Mouse (Mus musculus): ENCODE measurements at regions not wholly inside any gene's neighbourhood (a gene's known extent, or its start where the extent isn't known, plus 50 kb on each side); places are given as distances from the start of the nearest gene placed in this dataset.
"Not testable (repeated sequence)": the region's sequence is repeated elsewhere in the genome, so short reads cannot be mapped to it uniquely, and the experiment has no call there.

DNA sequence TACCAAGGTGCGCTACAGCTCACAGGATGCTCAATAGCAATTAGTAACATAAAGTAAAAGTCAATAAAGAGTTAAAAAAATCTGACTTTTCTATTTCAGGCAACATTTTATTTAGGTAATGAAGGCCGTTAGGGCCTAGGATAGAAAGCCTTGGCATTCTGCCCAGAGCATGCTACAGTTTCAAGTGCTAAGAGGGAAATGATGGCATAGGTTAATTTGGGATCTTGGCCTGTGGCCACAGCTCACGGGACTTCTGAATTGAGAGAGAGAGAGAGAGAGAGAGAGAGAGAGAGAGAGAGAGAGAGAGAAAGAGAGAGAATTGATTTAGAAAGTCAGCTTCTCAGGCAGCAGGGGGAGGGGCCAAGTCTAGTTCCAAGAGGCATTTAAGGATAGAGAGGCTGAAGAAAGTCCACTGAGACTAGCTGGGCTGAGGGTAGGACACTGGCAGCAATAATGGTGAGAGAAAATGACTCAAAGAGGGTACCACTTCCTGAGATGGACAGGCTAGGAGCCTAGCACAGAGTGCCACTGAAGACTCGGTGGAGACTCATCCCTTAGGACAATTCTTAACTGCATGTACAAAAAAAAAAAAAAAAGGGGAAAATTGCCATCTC is 52.6 kb upstream of the Klf14 start:
- no peak for DNase-seq (ENCODE audit: low read depth, low spot score)

DNA sequence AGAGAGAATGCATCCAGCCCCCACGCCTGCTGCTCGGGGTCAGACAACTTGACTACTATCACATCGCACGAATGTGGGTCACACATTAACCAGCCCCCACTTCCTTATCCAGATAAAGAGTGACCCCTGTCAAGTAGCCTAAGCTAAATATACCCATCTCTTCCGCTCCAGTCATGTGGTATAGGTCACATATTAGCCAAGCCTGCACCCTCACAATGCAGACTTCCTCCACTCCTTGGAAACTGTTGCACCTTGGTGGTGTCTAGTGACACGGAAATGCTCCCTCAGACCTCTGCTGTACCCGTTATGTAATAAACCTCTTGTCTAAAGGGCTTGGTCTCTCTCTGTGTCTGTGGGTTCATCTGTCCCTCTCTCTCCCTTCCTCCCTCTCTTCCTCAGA is 57.7 kb upstream of the Klf14 start:
- no peak for DNase-seq (ENCODE audit: low read depth, low spot score)

- no peak for DNase-seq (ENCODE audit: low read depth, low spot score)
These were observed 62.9 kb upstream of the Klf14 start for GRCm38 (mm10) chr6:31021776-31022175.

DNA sequence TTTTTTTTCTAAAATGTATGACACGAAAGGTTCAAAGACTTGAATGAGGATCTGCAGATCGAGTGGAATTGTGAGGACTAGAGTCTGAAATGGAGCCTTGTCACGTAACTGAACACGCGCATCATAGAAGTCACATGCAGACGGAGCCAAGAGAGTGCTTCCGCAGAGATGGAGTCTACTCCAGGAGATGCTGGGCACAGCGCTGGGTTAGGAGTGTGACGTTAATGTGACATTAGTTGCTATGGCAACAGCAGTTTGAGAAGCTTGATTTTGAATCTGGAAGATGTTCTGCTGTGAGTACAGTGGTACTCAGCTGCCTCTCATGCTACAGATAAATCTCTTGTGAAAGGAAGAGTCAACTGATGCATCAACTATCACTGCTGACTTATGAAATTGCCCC is 70.9 kb upstream of the Klf14 start:
- DNase-seq (ENCODE audit: low read depth, low spot score), result no peak

GRCm38 (mm10) chr6:31031022-31031421 is 72.1 kb upstream of the Klf14 start:
- DNase-seq (ENCODE audit: low read depth, low spot score), result no peak

DNA sequence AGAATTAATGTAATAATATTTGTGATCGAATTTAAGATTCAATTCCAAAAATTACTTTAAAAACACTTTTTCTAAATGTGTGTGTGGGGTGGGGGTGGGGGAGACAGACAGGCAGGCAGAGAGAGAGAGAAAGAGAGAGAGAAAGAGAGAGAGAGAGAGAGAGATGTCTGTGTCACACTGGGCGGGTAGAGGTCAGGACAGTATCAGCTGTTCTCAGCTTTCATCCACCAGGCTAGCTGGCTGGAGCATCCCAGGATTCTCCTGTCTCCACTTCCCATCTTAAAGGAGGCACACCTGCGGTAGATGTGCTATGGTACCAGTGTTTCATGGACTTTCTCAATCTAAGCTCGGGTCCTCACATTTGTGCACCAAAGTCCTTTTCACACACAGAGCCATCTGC is 73.3 kb upstream of the Klf14 start:
- no peak for DNase-seq (ENCODE audit: low read depth, low spot score)

GRCm38 (mm10) chr6:31032980-31033608 is 74.2 kb upstream of the Klf14 start:
- DNase-seq (ENCODE audit: low read depth, low spot score), result peak; percentile 54

GRCm38 (mm10) chr6:31034796-31035195 is 75.9 kb upstream of the Klf14 start:
- DNase-seq (ENCODE audit: low read depth, low spot score), result no peak

DNA sequence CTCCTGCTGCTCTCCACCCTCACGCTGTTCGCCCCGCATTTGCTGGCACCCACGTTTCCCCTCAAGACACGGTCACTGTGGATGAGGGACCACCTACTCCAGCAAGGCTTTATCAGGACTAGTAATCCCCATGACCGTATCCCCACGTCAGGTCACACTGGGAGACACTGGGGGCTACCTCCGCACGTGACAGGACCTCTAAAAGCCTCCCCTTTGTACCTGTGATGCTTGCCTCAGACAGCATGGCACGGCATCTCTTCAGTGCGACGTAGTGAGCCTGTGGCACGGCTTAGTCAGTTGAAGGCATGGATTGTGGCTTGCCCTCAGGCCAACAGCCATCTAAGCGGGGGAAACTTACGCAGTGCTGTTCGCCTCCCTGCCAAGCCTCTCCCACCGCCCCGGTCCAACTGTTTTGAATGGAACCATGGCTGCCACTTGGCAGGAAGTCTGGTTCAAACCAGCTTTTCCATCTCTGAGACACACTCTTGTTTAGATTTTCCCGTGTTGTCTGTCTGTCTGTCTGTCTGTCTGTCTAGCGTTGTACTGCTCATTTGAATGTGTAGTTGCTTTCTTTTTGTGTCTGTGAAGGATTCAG is 79.0 kb upstream of the Klf14 start:
- no peak for DNase-seq (ENCODE audit: low read depth, low spot score)

DNA sequence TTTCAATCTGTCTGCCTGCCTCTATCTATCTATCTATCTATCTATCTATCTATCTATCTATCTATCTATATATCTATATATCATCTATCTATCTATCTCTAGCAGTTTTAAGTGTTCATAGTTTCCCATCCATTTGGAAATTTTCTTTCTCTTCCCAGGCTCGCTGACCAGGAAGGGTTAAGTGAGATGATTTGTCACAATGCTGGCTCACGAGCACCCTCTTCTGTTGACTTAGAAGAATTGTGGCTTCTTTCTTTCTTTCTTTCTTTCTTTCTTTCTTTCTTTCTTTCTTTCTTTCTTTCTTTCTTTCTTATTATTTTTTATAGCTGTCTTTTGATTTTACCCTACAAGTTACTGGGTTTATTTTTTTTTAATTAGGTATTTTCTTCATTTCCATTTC is 79.6 kb upstream of the Klf14 start:
- not testable (repeated sequence) for DNase-seq (ENCODE audit: low read depth, low spot score)

GRCm38 (mm10) chr6:31039485-31039884 is 80.6 kb upstream of the Klf14 start:
- DNase-seq (ENCODE audit: low read depth, low spot score), result no peak

- DNase-seq (ENCODE audit: low read depth, low spot score), result no peak
These were observed 81.9 kb upstream of the Klf14 start for GRCm38 (mm10) chr6:31040783-31041182.

DNA sequence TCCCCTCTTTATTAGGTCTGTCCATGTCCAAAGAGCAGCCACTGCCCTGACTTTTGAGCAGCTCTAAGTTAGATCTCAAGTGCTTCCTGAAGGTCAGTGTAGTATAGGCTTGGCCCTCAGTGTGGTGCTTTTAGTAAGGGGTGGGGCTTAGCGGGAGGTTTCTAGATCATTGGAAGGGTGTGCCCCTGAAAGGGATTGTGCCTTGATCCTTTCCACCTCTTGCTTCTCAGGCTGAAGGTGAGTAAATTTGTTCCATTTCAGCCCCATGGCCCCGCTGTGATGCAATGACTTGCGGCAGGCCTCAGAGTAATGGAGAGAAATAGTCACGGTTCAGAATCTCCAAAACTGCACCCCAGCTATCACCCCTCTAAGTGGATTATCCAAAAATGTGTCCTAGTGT is 84.5 kb upstream of the Klf14 start:
- no peak for DNase-seq (ENCODE audit: low read depth, low spot score)

- DNase-seq (ENCODE audit: low read depth, low spot score), result no peak
These were observed 85.0 kb upstream of the Klf14 start for GRCm38 (mm10) chr6:31043919-31044318.

DNA sequence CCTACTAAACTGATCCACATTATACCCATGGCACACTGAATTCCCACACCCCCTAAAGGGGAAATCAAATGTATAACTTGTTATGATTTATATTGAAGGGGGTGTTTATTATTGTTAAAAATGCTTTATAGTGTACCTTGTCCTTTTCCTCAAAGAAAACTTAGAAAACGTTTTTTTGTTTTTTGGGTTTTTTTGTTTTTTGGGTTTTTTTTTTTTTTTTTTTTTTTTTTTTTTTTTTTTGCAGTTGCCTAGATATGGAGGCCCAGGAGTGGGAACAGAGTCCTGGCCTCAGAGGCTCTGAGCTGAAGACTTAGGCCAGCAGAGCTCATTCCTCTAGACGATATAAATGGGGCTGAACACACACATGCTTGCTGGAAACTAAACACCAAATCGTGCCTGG is 87.3 kb upstream of the Klf14 start:
- no peak for DNase-seq (ENCODE audit: low read depth, low spot score)

DNA sequence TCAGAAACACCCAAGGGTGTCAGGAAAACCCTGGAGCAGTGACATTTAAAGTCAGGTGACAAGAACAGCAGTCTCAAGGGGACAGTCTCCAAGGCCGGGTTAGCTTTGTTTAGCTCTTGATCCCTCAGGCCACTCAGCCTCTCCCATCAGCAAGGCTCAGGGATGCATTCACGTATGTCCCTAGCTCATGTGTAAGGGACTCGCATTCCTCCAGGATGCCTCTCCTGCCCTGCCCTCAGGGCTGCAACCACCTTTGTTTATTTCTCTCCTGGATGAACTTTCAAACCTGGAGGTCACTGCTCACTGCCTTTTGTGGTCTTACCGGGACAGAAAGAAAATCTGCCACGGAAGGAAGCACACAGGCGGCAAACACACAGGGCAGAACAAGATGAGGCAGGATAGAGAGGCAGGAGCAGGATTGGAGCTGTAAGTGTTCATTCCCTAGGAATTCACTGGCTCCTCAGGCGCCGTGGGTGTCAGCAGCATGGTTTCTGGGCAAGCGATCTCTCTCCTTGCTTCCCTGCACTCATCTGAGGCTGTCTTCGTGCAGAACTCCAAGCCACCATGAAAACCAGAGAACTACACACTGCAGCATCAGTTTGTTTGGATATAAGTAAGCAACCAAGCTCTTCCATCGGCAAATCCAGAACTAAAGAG is 90.2 kb upstream of the Klf14 start:
- DNase-seq (ENCODE audit: low read depth, low spot score), result no peak

DNA sequence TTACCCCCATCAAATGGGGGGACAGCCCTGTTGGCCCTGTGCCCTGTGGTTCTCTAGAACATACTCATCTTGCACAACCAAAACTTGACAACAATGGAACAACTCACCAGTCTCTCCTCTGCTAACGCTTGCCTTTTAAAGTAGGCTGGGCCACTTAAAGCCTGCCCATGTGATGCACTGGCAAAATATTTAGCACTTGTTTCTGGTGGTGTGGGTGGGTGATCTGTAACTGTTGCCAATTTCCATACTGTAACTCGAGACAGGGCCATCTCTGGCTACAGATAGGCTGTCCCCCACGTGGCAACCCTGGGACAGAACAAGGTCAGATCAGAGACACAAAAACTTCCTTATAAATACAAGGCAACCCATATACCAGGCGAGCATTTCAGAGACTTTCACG is 92.0 kb upstream of the Klf14 start:
- DNase-seq (ENCODE audit: low read depth, low spot score), result no peak

GRCm38 (mm10) chr6:31051771-31052170 is 92.9 kb upstream of the Klf14 start:
- no peak for DNase-seq (ENCODE audit: low read depth, low spot score)

DNA sequence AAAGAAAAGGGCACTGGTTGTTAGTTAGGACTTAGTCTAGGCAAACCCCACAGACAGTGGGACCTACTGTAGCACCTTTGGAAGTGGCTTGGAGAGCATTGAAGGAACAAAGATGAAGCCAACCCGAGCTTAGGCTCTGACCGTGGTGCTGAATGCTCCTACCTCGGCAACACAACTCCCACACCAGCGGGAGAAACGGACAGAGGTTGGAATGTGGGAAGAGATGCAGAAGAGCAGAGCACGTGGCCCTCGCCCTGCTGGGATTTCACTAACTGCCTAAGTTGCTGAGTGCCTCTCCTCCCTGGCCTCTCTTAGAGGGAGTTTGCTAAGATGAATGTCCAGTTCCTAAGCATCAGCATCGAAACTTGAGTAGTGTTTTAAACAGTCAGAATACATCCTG is 94.1 kb upstream of the Klf14 start:
- no peak for DNase-seq (ENCODE audit: low read depth, low spot score)

DNA sequence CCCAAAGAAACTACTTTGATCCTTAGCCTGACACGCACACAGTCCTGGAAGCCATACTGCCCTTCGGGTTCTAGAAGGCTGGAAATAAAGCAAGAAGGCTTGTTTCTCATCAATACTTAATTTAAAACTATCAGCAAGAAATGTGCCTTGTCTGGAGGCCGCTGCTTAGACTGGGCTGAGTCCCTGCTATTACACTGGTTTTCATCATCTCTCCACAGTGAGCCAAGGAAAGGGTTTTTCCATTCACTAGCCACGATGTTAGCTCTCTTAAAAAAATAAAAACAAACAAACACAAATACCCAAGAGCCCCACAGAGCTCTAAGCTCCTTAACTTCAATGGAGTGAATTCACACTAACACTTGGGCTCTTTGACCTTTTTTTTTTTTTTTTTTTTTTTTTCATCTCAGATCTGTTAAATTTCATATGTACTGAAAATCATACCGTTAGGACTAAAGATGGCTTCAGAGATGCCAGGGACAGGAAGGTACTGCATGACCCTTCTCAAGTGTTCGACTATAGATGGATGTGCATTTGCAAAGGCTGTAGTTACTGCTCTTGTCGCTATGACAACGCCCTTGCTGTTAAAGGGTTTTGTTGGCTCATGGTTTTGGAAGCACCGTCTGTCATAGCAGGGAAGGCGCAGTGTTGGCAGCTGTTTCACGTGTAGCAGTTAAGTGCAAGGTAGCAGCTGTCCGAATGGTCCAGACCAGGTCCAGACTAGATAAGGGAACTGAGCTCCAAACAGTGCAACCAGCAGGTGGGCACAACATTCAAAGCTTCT is 98.1 kb upstream of the Klf14 start:
- DNase-seq (ENCODE audit: low read depth, low spot score), result no peak

DNA sequence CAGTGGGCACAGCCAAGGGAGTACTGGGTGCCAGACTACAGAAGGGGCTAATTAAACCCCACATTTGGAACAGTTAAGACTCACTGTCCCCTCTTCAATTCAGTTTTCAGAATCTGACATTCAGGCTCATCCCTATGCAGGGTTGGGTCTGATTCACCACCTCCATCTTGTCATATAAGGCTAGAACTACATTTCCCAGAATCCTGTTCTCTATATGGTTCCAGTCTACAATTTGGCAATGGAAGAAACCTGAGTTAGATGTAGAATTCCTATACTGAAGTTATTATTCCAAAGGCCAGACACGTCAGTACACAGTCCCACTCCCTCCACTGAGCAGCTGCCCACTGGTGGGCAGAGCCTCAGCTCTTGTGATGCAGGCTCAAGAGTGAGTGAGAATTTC is 99.4 kb upstream of the Klf14 start:
- DNase-seq (ENCODE audit: low read depth, low spot score), result no peak

GRCm38 (mm10) chr6:31058961-31059360 is 100.1 kb upstream of the Klf14 start:
- DNase-seq (ENCODE audit: low read depth, low spot score), result no peak
